Mouse (Mus musculus) layer of hippocampus, adult 18-20 months (tissue): ENCODE measurements at regions not wholly inside any gene's neighbourhood (a gene's known extent, or its start where the extent isn't known, plus 50 kb on each side); places are given as distances from the start of the nearest gene placed in this dataset.
A peak's percentile ranks its signal among the peaks of the same experiment; 100 is the strongest.
"Not testable (repeated sequence)": the region's sequence is repeated elsewhere in the genome, so short reads cannot be mapped to it uniquely, and the experiment has no call there.

ENCODE experiments used
- DNase-seq, 2 experiments: peaks; one replicate each; pipeline ENCODE4 v3.0.0; 2022; ENCODE audit warnings: low spot score in 2 of 2

DNA sequence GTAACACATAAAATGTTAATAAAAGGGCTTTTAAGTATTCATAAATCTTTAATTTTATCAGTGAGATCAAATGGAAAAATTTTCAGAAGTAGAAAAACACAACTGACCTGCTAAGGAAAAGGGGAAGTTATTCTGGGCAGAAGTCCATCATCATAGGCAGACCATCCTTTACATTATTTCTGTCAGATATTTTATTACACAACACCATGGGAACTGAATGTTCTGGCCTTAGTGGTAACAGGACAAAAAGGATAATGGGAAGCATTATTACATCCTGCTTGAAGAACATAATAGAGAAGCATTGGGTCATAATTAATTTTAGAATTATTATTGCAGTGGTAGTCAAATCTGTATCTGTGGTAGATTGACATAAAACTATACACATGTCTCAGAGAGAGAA lies 603.5 kb upstream of the Gje1 start:
- no peak for DNase-seq

DNA sequence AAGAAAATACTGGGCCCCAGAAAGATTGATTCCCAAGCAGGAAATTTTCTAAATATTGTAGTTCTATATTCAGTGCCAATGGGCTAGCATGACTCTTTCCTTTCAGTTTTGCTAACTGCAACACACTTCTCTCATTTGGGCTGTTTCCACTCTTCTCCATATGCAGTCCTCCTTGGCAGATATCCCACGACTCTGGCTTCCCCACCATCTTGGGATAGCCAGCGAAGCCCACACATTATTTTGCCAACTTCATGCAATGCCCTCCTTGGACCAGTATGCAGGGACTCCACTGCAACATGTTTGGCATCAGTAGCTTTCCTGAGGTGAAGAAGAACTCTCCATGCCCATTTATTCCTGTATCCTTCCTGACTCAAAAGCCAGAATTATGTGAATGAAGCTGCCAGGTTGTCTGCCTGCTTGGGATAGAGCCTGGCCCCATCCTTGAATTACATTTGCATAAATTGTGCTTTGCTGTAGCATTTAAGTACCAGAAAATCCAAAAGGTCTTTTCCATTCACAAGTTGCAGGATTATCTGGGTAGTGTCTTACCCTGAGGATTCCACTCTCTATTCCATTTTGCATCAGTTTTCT lies 599.1 kb upstream of the Gje1 start:
- no peak for DNase-seq

DNA sequence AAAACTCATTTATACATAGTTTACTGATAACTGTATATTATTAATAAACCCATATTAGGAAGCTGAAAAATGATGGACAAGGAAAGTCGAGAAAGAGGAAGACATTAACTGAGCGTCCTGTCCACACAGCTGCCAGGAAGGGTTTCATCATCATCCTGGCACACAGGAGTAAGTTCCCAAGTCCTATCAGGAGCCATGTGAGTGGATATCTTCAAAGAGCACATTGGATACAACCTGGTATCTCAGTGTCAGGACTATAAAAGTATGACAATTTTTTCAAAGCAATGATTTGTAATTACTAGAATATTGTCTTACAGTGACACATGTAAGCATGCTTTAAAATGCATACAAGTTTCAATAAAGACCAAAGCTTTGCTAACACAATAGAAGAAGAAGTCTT lies 592.6 kb upstream of the Gje1 start:
- DNase-seq: no peak

DNA sequence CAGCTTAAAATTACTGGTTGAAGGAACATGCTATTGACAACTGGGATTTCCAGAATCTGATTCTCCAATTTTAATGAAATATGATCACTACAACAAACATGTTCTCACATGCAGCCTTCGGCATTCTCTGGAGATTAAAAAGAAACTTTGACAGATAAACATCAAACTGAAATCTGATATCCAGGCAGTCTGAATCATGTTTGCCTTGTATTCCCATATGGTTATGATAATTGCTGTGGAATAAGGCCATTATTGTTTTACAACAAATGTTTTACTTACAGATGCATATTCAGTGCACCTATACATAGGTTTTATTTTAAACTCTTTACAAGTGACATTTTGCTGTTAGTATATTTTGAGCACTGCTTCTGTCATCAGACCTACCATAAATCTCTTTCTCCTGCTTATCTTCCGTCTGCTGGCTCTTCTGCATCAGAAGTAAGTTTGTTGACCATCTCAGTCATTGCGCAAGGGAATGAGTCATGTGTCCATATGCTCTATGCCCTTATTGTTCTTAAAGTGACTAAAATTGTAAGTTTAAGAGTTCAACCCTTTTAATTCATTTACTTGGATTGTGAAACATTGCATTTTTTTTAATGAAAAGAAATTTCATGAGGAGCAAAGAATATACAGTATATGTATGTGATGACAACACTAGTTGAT lies 587.9 kb upstream of the Gje1 start:
- DNase-seq: no peak

DNA sequence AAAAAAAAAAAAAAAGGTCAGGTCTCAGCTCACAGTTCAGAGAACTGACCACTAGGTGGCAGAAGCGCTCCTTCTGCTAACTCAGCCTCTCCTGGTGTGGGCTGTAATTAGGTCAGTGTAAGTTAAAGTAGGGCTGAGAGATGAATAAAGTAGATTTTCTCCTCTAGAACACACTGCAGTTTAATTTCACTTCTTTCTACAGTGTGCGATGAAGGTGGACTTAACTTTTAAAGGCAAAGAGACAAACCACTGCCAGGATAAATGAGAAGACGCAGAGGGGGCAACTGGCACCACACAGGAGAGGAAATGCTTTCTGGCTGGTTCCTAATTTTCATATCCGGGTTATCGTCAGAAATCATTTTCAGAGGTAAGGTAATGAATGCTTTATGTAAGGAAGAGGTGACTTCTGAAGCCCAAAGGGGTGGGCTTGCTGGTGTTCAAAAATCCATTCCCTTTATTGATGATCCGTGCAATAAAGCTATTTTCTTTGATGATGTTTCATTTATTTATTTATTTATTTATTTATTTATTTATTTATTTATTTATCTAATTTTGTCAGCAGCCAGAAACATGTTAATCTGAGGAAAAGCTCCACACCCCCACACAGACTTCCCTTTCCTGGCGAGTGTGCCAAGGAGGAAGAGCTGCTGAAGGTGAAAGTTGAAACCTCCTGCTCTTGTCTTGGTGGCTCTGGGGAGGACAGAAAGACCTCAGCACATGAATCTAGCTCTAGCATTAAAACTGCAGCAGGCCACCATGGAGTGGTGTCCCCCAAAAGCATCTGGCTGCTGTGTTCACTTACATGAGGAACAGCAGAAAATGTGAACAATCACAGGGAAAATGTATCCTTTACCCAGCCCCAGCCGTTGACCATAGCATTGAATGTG lies 582.4 kb upstream of the Gje1 start:
- peak; percentile 43 to 81 for DNase-seq

DNA sequence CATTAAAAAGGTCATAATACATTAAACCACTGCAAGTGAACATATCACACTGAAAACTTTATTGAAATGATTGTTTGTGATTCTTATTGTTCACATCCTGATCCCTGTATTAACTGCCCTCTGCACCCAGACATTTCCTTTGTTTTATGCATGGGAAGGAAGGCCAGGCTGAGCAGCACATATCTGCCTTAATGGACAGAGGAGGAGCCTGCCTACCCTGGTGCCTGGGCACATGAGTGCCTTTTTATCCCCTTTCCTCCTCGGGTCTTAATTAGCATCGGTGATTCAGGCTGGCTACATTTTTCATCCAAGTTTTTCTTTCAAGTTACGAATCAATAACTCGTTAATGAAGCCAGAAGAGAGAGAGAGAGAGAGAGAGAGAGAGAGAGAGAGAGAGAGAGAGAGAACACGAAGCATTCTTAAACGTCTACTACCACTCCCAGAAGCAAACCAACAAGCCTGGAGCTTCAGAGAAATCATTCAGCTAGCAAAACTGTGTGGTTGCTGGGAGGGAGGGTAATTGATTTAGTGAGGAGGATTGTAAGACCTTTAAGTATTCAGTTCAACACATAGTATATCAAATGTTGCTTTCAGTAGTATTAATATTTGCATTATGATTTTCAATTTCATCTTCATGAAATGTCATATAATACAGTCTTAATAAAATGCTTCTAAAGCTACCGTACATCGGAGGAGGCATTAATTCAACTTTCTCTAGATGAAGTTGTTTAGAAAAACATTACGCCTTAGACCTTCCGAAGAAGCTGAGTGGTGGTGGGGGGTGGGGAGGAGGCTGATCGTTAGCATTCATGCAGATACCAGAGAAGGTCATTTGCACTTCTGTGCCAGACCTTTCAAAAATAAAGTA lies 581.6 kb upstream of the Gje1 start:
- no peak for DNase-seq

DNA sequence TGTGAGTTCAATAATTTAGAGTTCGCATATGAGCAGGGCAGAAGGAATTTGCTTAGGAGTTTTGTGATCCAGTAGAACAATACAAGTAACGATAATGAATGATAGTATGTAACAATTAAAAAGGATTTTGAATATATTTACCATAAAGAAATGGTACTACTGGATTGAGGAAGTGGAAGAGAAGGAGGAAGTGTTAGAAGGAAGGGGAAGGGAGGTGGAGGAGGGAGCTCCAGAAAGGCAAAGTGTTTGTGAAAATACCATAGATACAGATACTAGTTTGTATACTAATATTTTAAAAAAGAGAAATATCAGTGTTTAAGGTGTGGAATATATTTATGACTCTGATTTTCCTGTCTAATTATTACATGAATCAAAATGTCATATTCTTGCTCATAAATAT lies 579.2 kb upstream of the Gje1 start:
- DNase-seq: no peak

DNA sequence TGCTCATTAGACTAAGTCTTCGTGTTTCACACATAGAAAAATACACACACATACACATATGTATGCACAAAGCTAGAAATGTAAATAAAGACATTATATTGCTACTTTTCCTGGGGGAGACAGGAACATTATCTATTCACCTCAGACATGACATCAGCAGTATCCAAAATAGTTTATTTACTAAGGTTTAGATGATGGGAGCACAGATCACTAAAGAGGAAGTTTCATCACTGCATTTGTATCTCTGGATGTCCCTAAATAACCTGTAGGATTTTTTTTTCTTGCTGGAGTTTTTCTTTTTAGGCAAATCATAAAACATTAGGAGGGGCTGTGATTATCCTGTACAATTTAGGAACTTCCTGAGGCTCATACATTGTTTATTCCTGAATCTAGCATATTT lies 576.1 kb upstream of the Gje1 start:
- DNase-seq: no peak

DNA sequence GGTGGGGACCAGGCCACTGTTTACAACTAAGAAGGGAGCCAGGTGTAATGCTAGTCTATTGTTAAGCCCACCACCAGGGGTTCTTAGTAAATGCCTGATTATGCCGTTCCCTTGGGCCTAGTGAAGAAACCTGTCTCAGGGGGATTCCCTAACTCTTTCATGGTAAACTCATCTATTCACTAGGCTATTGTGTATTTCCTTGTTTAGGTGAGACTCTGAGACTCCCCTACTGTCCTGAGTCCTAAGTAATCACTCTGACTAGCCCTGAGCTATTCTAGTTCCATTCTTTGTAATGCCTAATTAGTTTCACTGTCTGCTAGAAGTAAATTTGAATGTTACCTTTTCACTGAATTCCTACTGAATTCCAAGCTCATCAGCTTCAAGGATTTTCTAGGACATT lies 545.3 kb upstream of the Gje1 start:
- DNase-seq: not testable (repeated sequence)

DNA sequence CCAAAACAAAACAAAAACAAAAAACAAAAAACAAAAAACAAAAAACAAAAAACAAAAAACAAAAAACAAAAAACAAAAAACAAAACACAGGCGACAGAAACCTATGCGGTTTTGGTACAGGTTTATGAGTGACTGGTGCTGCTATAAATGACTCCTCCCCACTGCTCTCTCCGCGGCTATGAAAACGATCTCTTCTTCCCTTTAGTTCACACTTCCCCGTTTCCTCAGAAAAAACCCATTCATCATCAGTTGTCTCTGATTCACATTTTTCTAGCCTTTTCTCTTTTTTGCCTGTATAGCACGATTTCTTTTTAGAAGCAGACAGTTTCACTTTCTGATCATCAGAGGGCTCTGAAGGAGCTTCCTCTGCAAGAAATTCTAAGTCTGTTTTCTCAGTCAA lies 544.3 kb upstream of the Gje1 start:
- DNase-seq: not testable (repeated sequence)

DNA sequence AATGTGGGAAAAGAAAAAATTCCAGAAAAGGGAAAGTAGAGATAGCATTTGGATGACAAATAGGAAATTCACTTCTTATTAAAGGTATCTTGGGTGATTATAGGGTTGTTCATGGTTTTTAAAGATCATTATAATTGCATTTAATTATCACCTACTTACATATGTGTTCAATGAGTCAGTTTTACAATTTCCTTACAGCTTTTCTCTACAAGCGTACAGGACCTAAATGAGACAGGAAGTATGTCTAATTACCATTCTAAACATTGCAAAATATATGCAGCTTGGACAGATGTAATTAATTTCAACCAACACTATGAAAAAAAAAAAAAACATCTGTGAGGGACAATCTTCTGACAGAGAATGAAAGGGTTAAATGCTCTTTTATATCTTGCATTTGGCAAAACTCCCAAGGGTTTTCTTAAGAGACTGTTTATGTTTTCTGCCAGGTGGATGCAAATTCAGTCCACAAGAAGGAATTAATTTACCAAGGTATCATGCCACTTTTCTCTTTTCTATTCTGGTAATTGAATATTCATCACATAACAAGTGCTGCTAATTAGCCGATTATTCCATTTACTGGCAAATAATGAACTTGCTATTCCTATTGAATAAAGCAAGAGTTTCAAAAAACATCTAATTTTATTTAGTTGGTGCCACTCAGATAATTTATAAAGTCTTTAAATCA lies 531.5 kb upstream of the Gje1 start:
- no peak for DNase-seq

DNA sequence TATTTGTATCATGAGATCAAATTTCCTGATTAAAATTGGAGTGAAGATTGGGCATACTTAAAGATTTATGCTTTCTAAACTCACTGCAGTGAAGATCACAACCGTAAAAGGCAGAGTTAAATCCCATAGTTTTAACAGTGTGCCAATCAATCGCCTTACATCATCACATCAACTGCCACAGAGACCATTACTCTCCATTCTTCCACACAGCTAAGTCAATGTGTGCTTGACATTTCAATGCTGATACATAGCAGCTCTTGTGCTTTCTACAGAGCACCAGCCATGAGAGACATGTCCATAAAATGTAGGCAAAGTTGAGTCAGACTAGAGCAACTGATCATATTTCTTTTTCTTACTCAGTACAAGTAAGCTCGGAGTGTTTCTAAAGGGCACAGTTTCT lies 530.9 kb upstream of the Gje1 start:
- DNase-seq: no peak

DNA sequence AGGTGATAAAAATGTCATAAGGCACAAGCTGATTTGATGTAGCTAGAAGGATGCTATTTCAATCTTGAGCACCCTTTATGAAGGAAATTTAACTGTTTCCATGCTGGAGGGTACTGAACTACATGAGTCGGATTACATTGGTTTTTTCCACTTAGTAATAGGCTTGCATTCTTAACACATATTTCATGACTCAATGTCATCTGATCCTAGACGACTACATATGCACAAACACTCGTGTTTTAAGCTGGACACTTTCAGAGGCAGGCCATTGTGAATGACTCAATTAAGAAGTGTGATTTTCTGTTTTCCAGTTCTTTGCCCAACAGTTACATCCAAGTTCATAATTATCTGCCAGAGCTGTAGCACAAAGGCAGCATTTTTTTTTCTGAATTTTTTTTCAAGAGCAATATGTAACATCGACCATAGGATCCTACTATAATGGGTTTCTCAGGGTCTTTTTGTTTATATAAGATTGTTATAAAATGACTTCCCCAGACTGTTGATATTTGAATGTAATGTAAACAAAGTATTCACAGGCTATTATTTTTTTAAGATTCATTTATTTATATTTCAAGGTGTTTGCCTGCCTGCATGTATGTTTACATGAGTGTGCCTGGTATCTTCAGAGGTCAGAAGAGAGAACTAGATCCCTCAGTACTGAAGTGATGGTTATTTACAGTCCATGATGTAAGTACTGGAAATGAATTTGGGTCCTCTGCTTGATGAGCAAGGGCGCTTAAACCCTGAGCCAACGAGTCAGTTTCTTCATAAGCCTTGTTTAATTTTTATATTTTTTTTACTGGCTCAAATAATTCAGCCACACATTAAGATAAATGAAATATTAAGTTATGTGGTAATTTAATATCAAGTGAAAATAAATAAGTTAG lies 526.6 kb upstream of the Gje1 start:
- no peak for DNase-seq

DNA sequence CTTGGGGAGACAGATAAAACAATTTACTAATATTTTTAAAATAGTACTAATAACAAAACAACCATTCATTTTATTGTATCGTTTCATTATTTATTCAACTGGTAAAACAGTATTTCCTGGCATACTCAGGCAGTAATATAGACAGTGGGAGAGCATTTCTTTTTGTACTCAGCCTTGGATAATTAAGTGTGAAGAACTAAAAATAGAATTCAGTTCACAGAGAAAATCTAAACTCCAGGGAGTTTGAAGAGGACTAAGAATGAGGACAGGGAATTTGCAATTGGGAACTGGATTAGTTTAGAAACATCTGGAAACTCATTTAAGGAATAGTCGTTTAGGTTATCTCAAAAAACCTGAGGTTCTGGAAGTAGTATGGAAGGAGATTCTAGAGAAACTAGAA lies 525.4 kb upstream of the Gje1 start:
- no peak for DNase-seq

DNA sequence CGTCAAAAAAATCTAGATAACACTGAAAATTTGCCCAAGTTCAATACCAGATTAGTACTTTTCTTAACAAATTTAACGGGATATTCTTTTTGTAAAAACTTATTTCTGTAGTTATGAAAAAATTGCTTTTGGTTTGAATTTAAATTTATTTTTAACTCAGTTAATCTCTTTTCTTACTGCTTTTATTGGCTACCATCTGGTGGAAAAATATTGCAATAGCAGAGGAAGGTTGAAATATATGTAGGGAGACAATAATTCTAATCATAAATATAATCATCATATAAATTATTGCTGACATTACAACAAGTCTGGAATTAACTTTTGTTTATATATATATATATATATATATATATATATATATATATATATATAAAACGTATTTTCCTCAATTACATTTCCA lies 500.9 kb upstream of the Gje1 start:
- no peak for DNase-seq

DNA sequence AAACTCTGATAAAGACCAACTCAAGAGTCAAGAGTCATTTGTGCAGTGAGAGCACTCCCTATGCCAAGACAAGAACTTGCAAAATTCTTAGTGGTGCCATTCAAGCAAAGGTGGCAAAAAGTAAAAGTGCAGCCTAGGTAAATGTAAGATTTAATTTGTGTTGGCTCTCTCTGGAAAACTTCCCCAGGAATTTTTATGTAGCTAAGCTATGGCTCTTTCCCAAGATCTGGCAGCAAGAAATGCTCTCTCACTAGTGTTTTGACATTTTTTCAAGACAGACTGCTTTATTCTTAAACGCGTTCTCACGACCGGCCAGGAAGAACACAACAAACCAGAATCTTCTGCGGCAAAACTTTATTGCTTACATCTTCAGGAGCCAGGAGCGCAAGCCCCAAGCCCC lies 461.6 kb upstream of the Gje1 start:
- no peak for DNase-seq

DNA sequence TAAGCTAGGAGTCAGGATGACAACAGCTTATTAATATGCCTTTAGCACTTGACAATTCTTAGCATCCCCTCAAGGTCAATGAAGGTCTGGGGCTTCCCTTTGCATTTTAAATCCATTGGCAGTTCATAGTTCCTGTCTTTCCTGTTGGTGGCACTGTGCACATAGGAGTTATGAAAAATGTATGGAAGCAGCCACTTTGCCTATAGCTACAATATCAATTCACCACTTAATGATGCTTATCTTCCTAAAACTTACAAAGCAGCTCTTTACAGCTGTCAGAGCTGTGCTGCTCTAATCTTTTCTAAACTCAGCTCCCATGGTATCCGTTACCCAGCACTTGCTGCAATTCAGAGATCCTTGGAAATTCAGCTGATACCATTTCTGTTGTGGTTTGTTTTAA lies 456.4 kb upstream of the Gje1 start:
- DNase-seq: no peak

DNA sequence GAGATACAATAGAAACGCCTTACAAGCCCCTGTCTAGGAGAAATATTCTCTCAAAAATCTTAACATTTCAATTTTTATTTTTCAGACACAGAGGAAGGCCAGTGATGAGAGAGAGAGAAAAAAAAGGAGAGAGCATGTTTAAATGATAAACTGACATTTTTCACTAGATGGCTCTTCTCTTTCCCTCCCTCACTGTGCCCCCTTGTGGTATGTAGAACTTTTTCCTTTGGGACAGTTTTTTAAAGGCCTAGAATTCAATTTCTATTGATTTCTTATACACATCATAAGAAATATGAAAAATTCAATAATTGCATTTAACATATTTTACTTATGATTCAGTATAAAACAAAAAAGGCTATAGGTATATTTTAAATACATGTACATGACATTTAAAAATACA lies 454.5 kb upstream of the Gje1 start:
- no peak for DNase-seq

DNA sequence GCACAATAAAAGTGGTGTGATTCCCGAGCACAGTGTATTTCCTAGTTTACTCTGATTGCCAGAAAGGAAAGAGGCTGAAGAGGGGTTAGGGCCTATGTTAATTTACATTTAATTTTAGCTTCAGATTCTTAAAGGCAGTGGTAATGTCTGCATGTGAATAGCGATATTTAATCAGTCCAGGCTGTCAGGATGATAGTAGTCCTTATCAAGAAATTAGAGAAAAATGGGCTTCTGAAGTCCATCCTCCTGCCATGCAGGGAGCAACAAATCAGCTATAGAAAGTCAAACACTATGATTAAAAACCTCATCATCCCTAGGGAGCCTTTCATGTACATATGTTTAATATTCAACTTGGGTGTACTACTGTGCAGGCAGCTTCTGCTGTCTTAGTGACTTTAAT lies 422.7 kb upstream of the Gje1 start:
- DNase-seq: no peak
